Mouse (Mus musculus) cortical plate, adult 2 months (tissue): ENCODE measurements around the gene Shisa8.

Experiments used
- CTCF ChIP-seq: fragments of 200-500 bp; IDR thresholded peaks from 2 replicates; pipeline ENCODE4 v1.5.1; 2011; ENCODE audit warnings: mild to moderate bottlenecking, control low read depth, low read length; ENCODE audit not compliant: insufficient read depth; ENCODE audit errors: extremely low read depth
- POLR2A ChIP-seq: fragments of 200-500 bp; IDR thresholded peaks from 2 replicates; pipeline ENCODE4 v1.6.1; 2011; ENCODE audit warnings: mild to moderate bottlenecking, low read length, control low read depth; ENCODE audit not compliant: insufficient read depth; ENCODE audit errors: extremely low read depth

GRCm38 (mm10) chr15:82186131-82186530, 26.5 kb downstream of the Shisa8 start:
- TF ChIP-seq CTCF (no peak), POLR2A (no peak)
